Mouse (Mus musculus) forebrain, embryonic 12.5 days (tissue): ENCODE measurements at regions not wholly inside any gene's neighbourhood (a gene's known extent, or its start where the extent isn't known, plus 50 kb on each side); places are given as distances from the start of the nearest gene placed in this dataset.

Experiments used
- ATAC-seq: fragments of 200-750 bp; cut with Nextera tagmentation; 2 replicates; pipeline ENCODE4 v1.8.0; 2017; ENCODE audit warnings: moderate TSS enrichment; ENCODE audit not compliant: low FRiP score
- H3K27ac ChIP-seq: fragments of 300-500 bp; sonication (generic); 2 replicates; pipeline ENCODE4 v1.5.1; 2016; ENCODE audit warnings: mild to moderate bottlenecking
- H3K27me3 ChIP-seq: fragments of 300-500 bp; sonication (generic); 2 replicates; pipeline ENCODE4 v1.6.1; 2016; ENCODE audit warnings: mild to moderate bottlenecking
- H3K36me3 ChIP-seq: fragments of 300-500 bp; sonication (generic); replicated peaks from 2 replicates; pipeline ENCODE4 v1.6.1; 2016; ENCODE audit warnings: mild to moderate bottlenecking
- H3K4me1 ChIP-seq: fragments of 300-500 bp; sonication (generic); 2 replicates; pipeline ENCODE4 v1.6.1; 2016
- H3K4me2 ChIP-seq: fragments of 300-500 bp; sonication (generic); 2 replicates; pipeline ENCODE4 v1.6.1; 2016; ENCODE audit warnings: mild to moderate bottlenecking, moderate library complexity
- H3K4me3 ChIP-seq: fragments of 300-500 bp; sonication (generic); replicated peaks from 2 replicates; pipeline ENCODE4 v1.5.1; 2016; ENCODE audit warnings: mild to moderate bottlenecking
- H3K9ac ChIP-seq: fragments of 300-500 bp; sonication (generic); 2 replicates; pipeline ENCODE4 v1.6.1; 2016; ENCODE audit warnings: mild to moderate bottlenecking
- H3K9me3 ChIP-seq: fragments of 300-500 bp; sonication (generic); 2 replicates; pipeline ENCODE4 v1.6.1; 2016
- WGBS: fragments of 180-500 bp; shearing (Covaris S2); methylation state at CpG from one replicate; pipeline ENCODE4 v1.1.7; 2016; 5-methylcytosine and 5-hydroxymethylcytosine counted together

GRCm38 (mm10) chr3:150275038-150275437 lies 1162.6 kb upstream of the Adgrl4 start:
- Histone ChIP-seq H3K4me3 (no peak overlapping the region), H3K27ac (no peak overlapping the region), H3K36me3 (no peaks in the 10 kb centered on the region), H3K4me2 (no peak overlapping the region), H3K9me3 (no peaks in the 10 kb centered on the region), H3K9ac (no peak overlapping the region), H3K27me3 (no peaks in the 10 kb centered on the region), H3K4me1 (peaks cover 2% of the 10 kb centered on the region; the same call in 1 of the 2 replicates)
- no peak for ATAC-seq
- 77% methylated on average over 2 of the region's 2 CpGs for WGBS

GRCm38 (mm10) chr3:150296057-150296710 lies 1141.5 kb upstream of the Adgrl4 start:
- H3K9me3 ChIP-seq: no peaks in the 10 kb centered on the region
- no peak overlapping the region for H3K9ac ChIP-seq
- no peaks in the 10 kb centered on the region for H3K4me1 ChIP-seq
- 0 out of 2 replicates have a peak, but pooled peaks have one; percentile 44 for ATAC-seq
- no peaks in the 10 kb centered on the region for H3K27me3 ChIP-seq
- H3K4me2 ChIP-seq: no peak overlapping the region
- WGBS: 57% methylated on average over 2 of the region's 2 CpGs
- H3K36me3 ChIP-seq: no peaks in the 10 kb centered on the region
- no peak overlapping the region for H3K27ac ChIP-seq
- H3K4me3 ChIP-seq: no peak overlapping the region

GRCm38 (mm10) chr3:150328811-150329210 lies 1108.9 kb upstream of the Adgrl4 start:
- no peaks in the 10 kb centered on the region for H3K27me3 ChIP-seq
- no peaks in the 10 kb centered on the region for H3K9me3 ChIP-seq
- H3K27ac ChIP-seq: no peak overlapping the region
- H3K4me1 ChIP-seq: no peaks in the 10 kb centered on the region
- 88% methylated on average over 6 of the region's 6 CpGs for WGBS
- no peak overlapping the region for H3K4me3 ChIP-seq
- no peak overlapping the region for H3K9ac ChIP-seq
- ATAC-seq: no peak
- H3K36me3 ChIP-seq: no peaks in the 10 kb centered on the region
- H3K4me2 ChIP-seq: no peak overlapping the region

GRCm38 (mm10) chr3:150352139-150352725 lies 1085.5 kb upstream of the Adgrl4 start:
- Histone ChIP-seq H3K9ac (no peak overlapping the region), H3K27ac (no peak overlapping the region), H3K4me2 (no peak overlapping the region), H3K36me3 (no peaks in the 10 kb centered on the region), H3K9me3 (no peaks in the 10 kb centered on the region), H3K27me3 (no peaks in the 10 kb centered on the region), H3K4me1 (no peaks in the 10 kb centered on the region), H3K4me3 (no peak overlapping the region)
- peak; percentile 60; the same call in 1 of the 2 replicates for ATAC-seq
- 22% methylated on average over 9 of the region's 9 CpGs for WGBS

GRCm38 (mm10) chr3:150365766-150366165 lies 1071.9 kb upstream of the Adgrl4 start:
- H3K4me3 ChIP-seq: no peak overlapping the region
- H3K27ac ChIP-seq: no peak overlapping the region
- H3K36me3 ChIP-seq: no peaks in the 10 kb centered on the region
- H3K4me2 ChIP-seq: no peak overlapping the region
- ATAC-seq: no peak
- H3K9me3 ChIP-seq: no peaks in the 10 kb centered on the region
- H3K9ac ChIP-seq: no peak overlapping the region
- WGBS: 90% methylated on average over 3 of the region's 3 CpGs
- no peaks in the 10 kb centered on the region for H3K4me1 ChIP-seq
- H3K27me3 ChIP-seq: no peaks in the 10 kb centered on the region

- ATAC-seq: peak; percentile 79
- no peaks in the 10 kb centered on the region for H3K27me3 ChIP-seq
- H3K36me3 ChIP-seq: no peaks in the 10 kb centered on the region
- no peaks in the 10 kb centered on the region for H3K4me1 ChIP-seq
- H3K4me2 ChIP-seq: no peak overlapping the region
- H3K9me3 ChIP-seq: no peaks in the 10 kb centered on the region
- no peak overlapping the region for H3K27ac ChIP-seq
- no peak overlapping the region for H3K4me3 ChIP-seq
- 8% methylated on average over 1 of the region's 1 CpGs for WGBS
- H3K9ac ChIP-seq: no peak overlapping the region
Observed at GRCm38 (mm10) chr3:150384996-150385627, 1052.6 kb upstream of the Adgrl4 start.

GRCm38 (mm10) chr3:150401694-150402301 lies 1035.9 kb upstream of the Adgrl4 start:
- Histone ChIP-seq H3K27me3 (no peaks in the 10 kb centered on the region), H3K9me3 (no peaks in the 10 kb centered on the region), H3K36me3 (no peaks in the 10 kb centered on the region), H3K4me1 (no peaks in the 10 kb centered on the region), H3K27ac (no peak overlapping the region), H3K4me2 (no peak overlapping the region), H3K4me3 (no peak overlapping the region), H3K9ac (no peak overlapping the region)
- WGBS: 93% methylated on average over 2 of the region's 2 CpGs
- ATAC-seq: no peak

- ATAC-seq: no peak
- WGBS: 90% methylated on average over 6 of the region's 6 CpGs
- no peak overlapping the region for H3K4me3 ChIP-seq
Observed at GRCm38 (mm10) chr3:150406086-150406485, 1031.6 kb upstream of the Adgrl4 start.

GRCm38 (mm10) chr3:150415277-150415676 lies 1022.4 kb upstream of the Adgrl4 start:
- no peak overlapping the region for H3K4me3 ChIP-seq
- H3K9me3 ChIP-seq: no peaks in the 10 kb centered on the region
- no peaks in the 10 kb centered on the region for H3K36me3 ChIP-seq
- H3K9ac ChIP-seq: no peak overlapping the region
- H3K4me1 ChIP-seq: no peaks in the 10 kb centered on the region
- no peaks in the 10 kb centered on the region for H3K27me3 ChIP-seq
- H3K4me2 ChIP-seq: no peak overlapping the region
- 86% methylated on average over 2 of the region's 2 CpGs for WGBS
- no peak for ATAC-seq
- H3K27ac ChIP-seq: no peak overlapping the region

More at GRCm38 (mm10) chr3:150406086-150406485, 1031.6 kb upstream of the Adgrl4 start:
- Histone ChIP-seq H3K27me3 (no peaks in the 10 kb centered on the region), H3K4me2 (no peak overlapping the region), H3K9me3 (no peaks in the 10 kb centered on the region), H3K4me1 (no peaks in the 10 kb centered on the region), H3K36me3 (no peaks in the 10 kb centered on the region), H3K27ac (no peak overlapping the region), H3K9ac (no peak overlapping the region)

- ATAC-seq: no peak
- no peaks in the 10 kb centered on the region for H3K27me3 ChIP-seq
- H3K4me2 ChIP-seq: no peak overlapping the region
- H3K27ac ChIP-seq: no peak overlapping the region
- no peaks in the 10 kb centered on the region for H3K9me3 ChIP-seq
- no peak overlapping the region for H3K4me3 ChIP-seq
- H3K9ac ChIP-seq: no peak overlapping the region
- no peaks in the 10 kb centered on the region for H3K4me1 ChIP-seq
- no peaks in the 10 kb centered on the region for H3K36me3 ChIP-seq
- WGBS: 91% methylated on average over 3 of the region's 3 CpGs
Observed at GRCm38 (mm10) chr3:150416447-150416846, 1021.2 kb upstream of the Adgrl4 start.

- ATAC-seq: no peak
- Histone ChIP-seq H3K36me3 (no peaks in the 10 kb centered on the region), H3K4me1 (no peaks in the 10 kb centered on the region; the same call in 1 of the 2 replicates), H3K4me2 (no peak overlapping the region), H3K27me3 (no peaks in the 10 kb centered on the region), H3K4me3 (no peak overlapping the region), H3K27ac (no peak overlapping the region), H3K9me3 (no peaks in the 10 kb centered on the region), H3K9ac (no peak overlapping the region)
- 94% methylated on average over 5 of the region's 5 CpGs for WGBS
Observed at GRCm38 (mm10) chr3:150427965-150428364, 1009.7 kb upstream of the Adgrl4 start.

- Histone ChIP-seq H3K27ac (no peak overlapping the region), H3K4me3 (no peak overlapping the region), H3K27me3 (no peaks in the 10 kb centered on the region), H3K4me2 (no peak overlapping the region), H3K9ac (no peak overlapping the region), H3K9me3 (no peaks in the 10 kb centered on the region), H3K4me1 (no peaks in the 10 kb centered on the region; the same call in 1 of the 2 replicates), H3K36me3 (no peaks in the 10 kb centered on the region)
- WGBS: 89% methylated on average over 6 of the region's 6 CpGs
- no peak for ATAC-seq
Observed at GRCm38 (mm10) chr3:150431291-150431690, 1006.4 kb upstream of the Adgrl4 start.
